In the genomic region with DNA sequence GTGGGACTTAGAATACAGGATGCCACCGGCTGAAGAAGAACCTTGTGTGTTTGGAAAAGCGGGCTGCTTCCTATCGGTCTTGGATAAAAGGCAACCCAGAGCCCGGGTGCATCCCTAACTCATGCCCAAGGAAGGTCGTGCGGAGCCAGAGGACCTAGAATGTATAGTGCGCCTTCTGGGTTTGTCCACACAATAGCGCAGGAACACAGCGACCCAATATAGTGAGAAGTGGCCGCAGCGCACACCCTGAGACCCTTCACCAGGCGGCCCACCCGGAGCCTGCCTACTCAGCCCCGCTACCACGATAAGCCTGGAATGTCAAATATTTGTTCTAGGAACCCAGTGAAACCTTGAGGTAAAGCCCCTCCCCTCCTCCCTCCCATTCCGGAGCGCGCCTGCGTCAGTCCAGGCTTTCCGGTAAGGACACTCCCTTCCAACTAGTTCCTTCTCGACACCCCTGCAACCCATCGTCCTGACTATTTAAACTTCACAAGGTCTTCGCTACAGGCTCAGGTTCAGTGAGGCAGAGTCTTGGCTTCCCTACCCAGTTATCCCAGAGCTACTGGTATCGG, we compare ENCODE assay signal across 7 mouse cellular contexts. TPM values are rescaled to one million over a fixed set of nuclear protein-coding genes. Genes with fewer than 3 reads are reported as not detected.
DNase-seq lines count a peak whose midpoint lies in the region; ATAC-seq and TF ChIP-seq lines count a peak whose summit lies in the region.

No protein-coding gene starts in this region.

- H3K4me3 ChIP-seq in cortical plate, adult 2 months (ENCODE audit: insufficient read depth, low read length) = peak overlapping the region; percentile 40
- H3K4me3 ChIP-seq in heart, embryonic 14.5 days (ENCODE audit: control insufficient read depth in 1 of 2, insufficient read depth in 1 of 2, low read depth in 1 of 2, low read length in 2 of 2) = peak overlapping the region; percentile 54 to 61
- peak overlapping the region; percentile 49 for H3K4me3 ChIP-seq in kidney, postnatal 0 days (replicated peaks; ENCODE audit: low read depth, low read length)
- peak overlapping the region; percentile 39 for H3K4me3 ChIP-seq in stomach, embryonic 14.5 days (ENCODE audit: low read depth, low read length)

- DNase-seq in 3134 (ENCODE audit: extremely low read depth, insufficient read length, low spot score) (peak; percentile 41), 3T3-L1 (ENCODE audit: low read depth, low spot score) (peak; percentile 67)
- peak; percentile 83 for DNase-seq in kidney, postnatal 0 days (ENCODE audit: low spot score)
- peak; percentile 85 to 90 for DNase-seq in lung, postnatal 4 days

- peak overlapping the region; percentile 73 for H3K9ac ChIP-seq in heart, embryonic 14.5 days (ENCODE audit: low read length)
- H3K9ac ChIP-seq in kidney, postnatal 0 days (ENCODE audit: low read depth, low read length) = peak overlapping the region; percentile 77
- H3K9ac ChIP-seq in stomach, embryonic 14.5 days (replicated peaks; ENCODE audit: low read depth, low read length) = peak overlapping the region; percentile 47; the same call in 1 of the 2 replicates

- TF ChIP-seq POLR2A in cortical plate, adult 2 months (IDR thresholded peaks at IDR 0.05; ENCODE audit: extremely low read depth, insufficient read depth, low read length) = peak; percentile 42; the same call in 1 of the 2 replicates

- no peaks in the 10 kb centered on the region for H3K4me1 ChIP-seq in cortical plate, adult 2 months (ENCODE audit: control insufficient read depth, insufficient read depth, low read length)
- peaks cover 6 to 32% of the 10 kb centered on the region in 2 experiments; a peak in 3 of 4 replicates for H3K4me1 ChIP-seq in heart, embryonic 14.5 days (ENCODE audit: control insufficient read depth in 2 of 2, insufficient read depth in 2 of 2, low read length in 2 of 2)
- peaks cover 6% of the 10 kb centered on the region for H3K4me1 ChIP-seq in kidney, postnatal 0 days (replicated peaks; ENCODE audit: insufficient read depth, low read length)
- H3K4me1 ChIP-seq in stomach, embryonic 14.5 days (ENCODE audit: control insufficient read depth, insufficient read depth, low read length) = peaks cover 10% of the 10 kb centered on the region; the same call in 1 of the 2 replicates

- no peak for ATAC-seq in heart, embryonic 14.5 days (ENCODE audit: insufficient number of reproducible peaks, insufficient read depth, low FRiP score, low read depth)
- no peak for ATAC-seq in kidney, postnatal 0 days (replicated peaks; ENCODE audit: low FRiP score, low read depth)
- peak; percentile 28 for ATAC-seq in stomach, embryonic 14.5 days (ENCODE audit: insufficient number of reproducible peaks, insufficient read depth, low FRiP score, low read depth)

- no peak for TF ChIP-seq CTCF in cortical plate, adult 2 months (IDR thresholded peaks at IDR 0.05; ENCODE audit: extremely low read depth, insufficient read depth, low read length)
- TF ChIP-seq CTCF in kidney, postnatal 0 days (IDR thresholded peaks at IDR 0.05; ENCODE audit: low read depth) = no peak

- H3K36me3 ChIP-seq in heart, embryonic 14.5 days (ENCODE audit: control insufficient read depth, insufficient read depth, low read length) = no peaks in the 10 kb centered on the region
- H3K36me3 ChIP-seq in kidney, postnatal 0 days (ENCODE audit: insufficient read depth, low read length) = no peaks in the 10 kb centered on the region; the same call in 1 of the 2 replicates
- H3K36me3 ChIP-seq in stomach, embryonic 14.5 days (ENCODE audit: control insufficient read depth, insufficient read depth, low read length) = no peaks in the 10 kb centered on the region; the same call in 1 of the 2 replicates

- under 1% methylated on average over 24 of the region's 24 CpGs for WGBS in heart, embryonic 14.5 days
- under 1% methylated on average over 24 of the region's 24 CpGs for WGBS in kidney, postnatal 0 days
- WGBS in stomach, embryonic 14.5 days = under 1% methylated on average over 24 of the region's 24 CpGs

- H3K4me2 ChIP-seq in heart, embryonic 14.5 days (ENCODE audit: low read length) = peak overlapping the region; percentile 97
- H3K4me2 ChIP-seq in kidney, postnatal 0 days (ENCODE audit: low read length) = peak overlapping the region; percentile 89
- H3K4me2 ChIP-seq in stomach, embryonic 14.5 days (replicated peaks; ENCODE audit: low read depth, low read length) = peak overlapping the region; percentile 75

- no peak overlapping the region for H3K27ac ChIP-seq in cortical plate, adult 2 months (ENCODE audit: insufficient read depth, low read length)
- H3K27ac ChIP-seq in heart, embryonic 14.5 days (replicated peaks in 1 of 2; ENCODE audit: control insufficient read depth in 1 of 2, insufficient read depth in 1 of 2, low read depth in 2 of 2, low read length in 2 of 2) = peak overlapping the region; percentile 45 to 53
- H3K27ac ChIP-seq in kidney, postnatal 0 days = peak overlapping the region; percentile 94
- peak overlapping the region; percentile 94 for H3K27ac ChIP-seq in stomach, embryonic 14.5 days (ENCODE audit: low read length)

- peaks cover 29% of the 10 kb centered on the region for H3K27me3 ChIP-seq in heart, embryonic 14.5 days (ENCODE audit: control insufficient read depth, insufficient read depth, low read length)
- H3K27me3 ChIP-seq in kidney, postnatal 0 days (ENCODE audit: insufficient read depth, low read length) = no peaks in the 10 kb centered on the region
- peaks cover 15% of the 10 kb centered on the region for H3K27me3 ChIP-seq in stomach, embryonic 14.5 days (ENCODE audit: control insufficient read depth, insufficient read depth, low read length)

- no peaks in the 10 kb centered on the region for H3K9me3 ChIP-seq in heart, embryonic 14.5 days (ENCODE audit: control insufficient read depth, low read length)
- no peaks in the 10 kb centered on the region for H3K9me3 ChIP-seq in kidney, postnatal 0 days (replicated peaks; ENCODE audit: low read length)
- no peaks in the 10 kb centered on the region for H3K9me3 ChIP-seq in stomach, embryonic 14.5 days (ENCODE audit: control insufficient read depth, low read depth, low read length)

RNA-seq across cellular contexts. Expression of a gene that starts 1.2 kb away (rescaled TPM):
- 0.06 and 0.13 TPM in 2 replicates for polyA plus RNA-seq in cortical plate, adult 2 months (2012; rRNA removed)
- 0.34 and 0.55 TPM in 2 replicates for polyA plus RNA-seq in heart, embryonic 14.5 days (2014; fragmentation: Nextera tagmentation; extraction: Ambion mirVana)
- polyA plus RNA-seq in kidney, postnatal 0 days (2015; fragmentation: Nextera tagmentation; extraction: Ambion mirVana) = 21.0 and 21.2 TPM in 2 replicates
- polyA plus RNA-seq in stomach, embryonic 14.5 days (2014; fragmentation: Nextera tagmentation; extraction: Ambion mirVana) = 30.0 and 35.4 TPM in 2 replicates

RNA-seq across cellular contexts. Expression of a gene that starts 12.2 kb away (rescaled TPM):
- 19.6 and 19.9 TPM in 2 replicates for polyA plus RNA-seq in cortical plate, adult 2 months (2012; rRNA removed)
- 2.4 and 2.5 TPM in 2 replicates for polyA plus RNA-seq in heart, embryonic 14.5 days (2014; fragmentation: Nextera tagmentation; extraction: Ambion mirVana)
- polyA plus RNA-seq in kidney, postnatal 0 days (2015; fragmentation: Nextera tagmentation; extraction: Ambion mirVana) = 8.1 and 9.8 TPM in 2 replicates
- polyA plus RNA-seq in stomach, embryonic 14.5 days (2014; fragmentation: Nextera tagmentation; extraction: Ambion mirVana) = 3.9 and 4.0 TPM in 2 replicates

RNA-seq across cellular contexts. Expression of a gene that starts 30.7 kb away (rescaled TPM):
- 30.4 and 33.3 TPM in 2 replicates for polyA plus RNA-seq in cortical plate, adult 2 months (2012; rRNA removed)
- 40.4 TPM in 2 replicates for polyA plus RNA-seq in heart, embryonic 14.5 days (2014; fragmentation: Nextera tagmentation; extraction: Ambion mirVana)
- 61.0 and 61.6 TPM in 2 replicates for polyA plus RNA-seq in kidney, postnatal 0 days (2015; fragmentation: Nextera tagmentation; extraction: Ambion mirVana)
- 60.4 and 65.6 TPM in 2 replicates for polyA plus RNA-seq in stomach, embryonic 14.5 days (2014; fragmentation: Nextera tagmentation; extraction: Ambion mirVana)

Comparison
In these comparisons a context has a peak if more than half of its experiments do, and no peak if none do; other contexts are left out.
1. RNA of a gene that starts 1.2 kb away (polyA plus RNA-seq): 30.0 to 35.4 TPM in stomach, embryonic 14.5 days and 21.0 to 21.2 TPM in kidney, postnatal 0 days; 0.34 to 0.55 TPM in heart, embryonic 14.5 days and 0.06 to 0.13 TPM in cortical plate, adult 2 months; every median in the first group is over 10 times any median in the second.
2. Peak in every context shown above with its lines, with median percentiles within 50 percentile points of each other: DNase-seq, H3K4me3 ChIP-seq, H3K4me2 ChIP-seq and H3K9ac ChIP-seq.